ENCODE assay signal across 9 mouse cellular contexts in the genomic region with DNA sequence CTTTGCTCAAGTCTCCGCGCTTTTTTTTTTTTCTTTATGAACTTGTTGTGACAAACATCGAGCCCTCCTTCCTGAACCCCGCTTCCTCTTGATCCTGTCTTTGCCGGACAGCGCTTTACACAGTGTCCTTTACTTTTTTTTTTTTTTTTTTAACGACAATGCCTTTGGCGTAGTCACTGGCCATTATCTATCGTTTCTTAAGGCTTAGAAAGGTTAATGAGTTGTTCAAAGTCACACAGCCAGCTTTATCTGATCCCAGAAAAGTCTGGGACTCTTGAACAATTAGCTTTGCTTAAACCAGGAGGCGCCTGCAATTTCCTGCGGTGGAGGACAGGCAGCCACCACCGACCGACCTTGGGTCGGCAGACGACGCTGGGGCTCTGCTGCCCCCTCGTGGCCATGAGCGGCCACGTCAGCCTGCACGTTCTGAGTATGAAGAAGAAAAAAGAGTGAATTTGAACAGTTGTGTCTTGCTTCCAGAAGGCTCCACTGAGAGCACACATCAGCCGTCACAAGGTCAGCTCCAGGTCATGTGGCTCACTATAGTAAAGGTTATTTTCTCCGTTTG. TPM values are rescaled to one million over a fixed set of nuclear protein-coding genes. Genes with fewer than 3 reads are reported as not detected.
DNase-seq lines count a peak whose midpoint lies in the region; ATAC-seq lines count a peak whose summit lies in the region.
"Had no signal": no experiment of that assay in that cellular context is flagged by ENCODE, and none has a peak within 500 bp of the region (broad histone marks: within the 10 kb centered on the region; RNA-seq: fewer than 3 reads in every experiment).

No protein-coding gene starts in this region.

- peak overlapping the region; percentile 44 for H3K4me2 ChIP-seq in intestine, embryonic 14.5 days (ENCODE audit: low read length)
- H3K4me2 ChIP-seq: neural tube, embryonic 12.5 days had no signal

- no peaks in the 10 kb centered on the region for H3K36me3 ChIP-seq in intestine, embryonic 14.5 days (ENCODE audit: control insufficient read depth, insufficient read depth, low read length)
- no peaks in the 10 kb centered on the region for H3K36me3 ChIP-seq in midbrain, embryonic 10.5 days
- H3K36me3 ChIP-seq: neural tube, embryonic 12.5 days had no signal

- H3K27me3 ChIP-seq in intestine, embryonic 14.5 days (replicated peaks; ENCODE audit: control insufficient read depth, insufficient read depth, low read length) = peaks cover 12% of the 10 kb centered on the region; the same call in 1 of the 2 replicates
- peaks cover 76% of the 10 kb centered on the region for H3K27me3 ChIP-seq in midbrain, embryonic 10.5 days (ENCODE audit: low read depth, poor library complexity, severe bottlenecking)

- intact Hi-C loops in left cerebral cortex, postnatal 25 days (cut with DNase I) = loop anchor here (2.0 kb wide), 1 partner anchor 938 kb away; no protein-coding TSS in a partner anchor

- 4% methylated on average over 22 of the region's 22 CpGs for WGBS in intestine, embryonic 14.5 days
- 10% methylated on average over 22 of the region's 22 CpGs for WGBS in midbrain, embryonic 10.5 days

- peak; percentile 77 for ATAC-seq in intestine, embryonic 14.5 days (replicated peaks; ENCODE audit: low FRiP score, low TSS enrichment, low read depth)

- H3K9me3 ChIP-seq in intestine, embryonic 14.5 days (ENCODE audit: control insufficient read depth, low read length) = 0 out of 2 replicates have a peak, but pooled peaks cover 3% of the 10 kb centered on the region
- peaks cover 6% of the 10 kb centered on the region; the same call in 1 of the 2 replicates for H3K9me3 ChIP-seq in midbrain, embryonic 10.5 days (replicated peaks)

- no peak overlapping the region for H3K9ac ChIP-seq in intestine, embryonic 14.5 days (ENCODE audit: low read length)
- H3K9ac ChIP-seq: neural tube, embryonic 12.5 days had no signal

- H3K4me1 ChIP-seq in intestine, embryonic 14.5 days (replicated peaks; ENCODE audit: control insufficient read depth, insufficient read depth, low read length) = no peaks in the 10 kb centered on the region
- peaks cover 5% of the 10 kb centered on the region; the same call in 1 of the 2 replicates for H3K4me1 ChIP-seq in midbrain, embryonic 10.5 days
- H3K4me1 ChIP-seq: neural tube, embryonic 12.5 days had no signal

- H3K27ac ChIP-seq in intestine, embryonic 14.5 days (ENCODE audit: low read depth) = no peak overlapping the region
- H3K27ac ChIP-seq in midbrain, embryonic 10.5 days (replicated peaks) = no peak overlapping the region
- H3K27ac ChIP-seq: neural tube, embryonic 12.5 days had no signal

- DNase-seq in WW6 (ENCODE audit: low read depth, low spot score) = peak; percentile 65
- peak; percentile 87 to 88 for DNase-seq in cerebellum, postnatal 14 days
- DNase-seq in gastrocnemius, adult 8-10 months (ENCODE audit: low spot score in 2 of 2) = peak; percentile 38 to 43
- peak; percentile 92 for DNase-seq in intestine, embryonic 14.5 days (ENCODE audit: low spot score)
- DNase-seq in left cerebral cortex, postnatal 25 days (ENCODE audit: low spot score in 2 of 2) = peak; percentile 67
- peak; percentile 81 for DNase-seq in midbrain, embryonic 10.5 days (ENCODE audit: low spot score)
- DNase-seq in skeletal muscle tissue, adult 2 months (ENCODE audit: low read depth, low spot score) = peak; percentile 40
- DNase-seq in yolk sac, embryonic 10.5 days (ENCODE audit: low spot score) = peak; percentile 83

- 0 out of 2 replicates have a peak overlapping the region, but pooled peaks have one; percentile 14 for H3K4me3 ChIP-seq in intestine, embryonic 14.5 days (ENCODE audit: low read depth, low read length)
- peak overlapping the region; percentile 24; the same call in 1 of the 2 replicates for H3K4me3 ChIP-seq in midbrain, embryonic 10.5 days
- H3K4me3 ChIP-seq: neural tube, embryonic 12.5 days had no signal

RNA-seq across cellular contexts. Expression of a gene that starts 42.3 kb away (rescaled TPM):
- 1 to 10 TPM; 1.5 to 5.8 (median 3.2) TPM for total RNA-seq in gastrocnemius, adult 8-10 months (2022)
- polyA plus RNA-seq in intestine, embryonic 14.5 days (2014; fragmentation: Nextera tagmentation; extraction: Ambion mirVana) = 44.1 and 45.5 TPM in 2 replicates
- total RNA-seq in left cerebral cortex, postnatal 25 days (2021) = 1 to 10 TPM; 2.4 to 3.2 TPM
- polyA plus RNA-seq in midbrain, embryonic 10.5 days (2016; fragmentation: Nextera tagmentation; extraction: Ambion mirVana) = 3.9 and 7.2 TPM in 2 replicates

Comparison
In these comparisons a context has a peak if more than half of its experiments do, and no peak if none do; other contexts are left out.
1. DNase-seq: peak in every context shown above with its lines; median percentile 92 in intestine, embryonic 14.5 days; 88 in cerebellum, postnatal 14 days; 83 in yolk sac, embryonic 10.5 days; 81 in midbrain, embryonic 10.5 days; 67 in left cerebral cortex, postnatal 25 days; 65 in WW6; 40 in gastrocnemius, adult 8-10 months; 40 in skeletal muscle tissue, adult 2 months.